Mouse (Mus musculus): ENCODE measurements at regions not wholly inside any gene's neighbourhood (a gene's known extent, or its start where the extent isn't known, plus 50 kb on each side); places are given as distances from the start of the nearest gene placed in this dataset.

DNA sequence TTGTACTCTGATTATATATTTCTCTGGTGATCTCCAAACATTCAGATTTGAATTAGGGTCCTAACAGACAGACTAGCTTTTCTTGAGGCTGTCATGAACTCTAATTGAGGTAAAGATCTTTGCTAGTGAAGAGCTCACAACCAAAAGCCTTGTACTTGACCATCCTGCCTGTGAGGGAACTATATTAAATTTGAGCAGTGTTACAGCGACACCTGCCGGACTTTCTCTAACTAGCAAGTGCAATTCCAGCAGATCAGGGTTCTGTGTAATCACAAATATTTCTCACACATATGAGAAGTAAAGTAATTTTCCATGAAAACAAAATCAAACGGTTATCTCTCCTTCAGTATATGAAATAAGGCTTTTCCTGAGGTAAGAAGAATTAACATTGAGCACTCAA lies 459.6 kb downstream of the Ets1 start:
- TF ChIP-seq JUN (IDR thresholded peaks at IDR 0.05; ENCODE audit: insufficient read depth, low read depth, low read length) = no peak
- peak; percentile 50 to 90; a peak in 3 of 4 replicates for TF ChIP-seq CTCF (conservative IDR thresholded peaks at IDR 0.05 in 1 of 2, IDR thresholded peaks at IDR 0.05 in 1 of 2; ENCODE audit: low read depth in 2 of 2, low read length in 2 of 2)
- no peak for TF ChIP-seq MAZ (IDR thresholded peaks at IDR 0.05; ENCODE audit: low read depth, low read length)
- TF ChIP-seq POLR2A (IDR thresholded peaks at IDR 0.05; ENCODE audit: low read depth, low read length) = no peak
- TF ChIP-seq RAD21 (IDR thresholded peaks at IDR 0.05; ENCODE audit: low read depth, low read length) = peak; percentile 94
- TF ChIP-seq MAX (IDR thresholded peaks at IDR 0.05; ENCODE audit: low read length) = no peak
- TF ChIP-seq USF2 (conservative IDR thresholded peaks at IDR 0.05; ENCODE audit: low read depth, low read length) = no peak
- TF ChIP-seq MEF2A (IDR thresholded peaks at IDR 0.05; ENCODE audit: borderline replicate concordance, low read depth, low read length) = no peak
- no peak for TF ChIP-seq IRF4 (IDR thresholded peaks at IDR 0.05; ENCODE audit: low read depth, low read length)
